In genomic region chr13:54303071-54303924, GRCm38 (mm10) we compare ENCODE assay signal across 8 mouse cellular contexts.
DNase-seq lines count a peak whose midpoint lies in the region; ATAC-seq and TF ChIP-seq lines count a peak whose summit lies in the region.

No protein-coding gene starts in this region.

- peak overlapping the region; percentile 81 for H3K4me3 ChIP-seq in forebrain, embryonic 12.5 days (replicated peaks)
- peak overlapping the region; percentile 86 for H3K4me3 ChIP-seq in heart, embryonic 16.5 days (ENCODE audit: low read length)
- H3K4me3 ChIP-seq in liver, embryonic 14.5 days (ENCODE audit: insufficient read depth in 1 of 2, low read depth in 2 of 2, low read length in 2 of 2), result peak overlapping the region; percentile 29 to 55
- peak overlapping the region; percentile 74 for H3K4me3 ChIP-seq in neural tube, embryonic 15.5 days (replicated peaks)

- peak overlapping the region; percentile 97 for H3K9ac ChIP-seq in forebrain, embryonic 12.5 days
- H3K9ac ChIP-seq in heart, embryonic 16.5 days (ENCODE audit: low read length), result peak overlapping the region; percentile 97
- peak overlapping the region; percentile 45 for H3K9ac ChIP-seq in liver, embryonic 14.5 days (replicated peaks)
- peak overlapping the region; percentile 96 for H3K9ac ChIP-seq in neural tube, embryonic 15.5 days (replicated peaks)

- ATAC-seq in forebrain, embryonic 12.5 days (ENCODE audit: low FRiP score), result peak; percentile 85
- ATAC-seq in heart, embryonic 16.5 days (replicated peaks; ENCODE audit: extremely low read depth, insufficient read depth, low FRiP score), result peak; percentile 67
- ATAC-seq in liver, embryonic 14.5 days (ENCODE audit: insufficient read depth), result 0 out of 2 replicates have a peak, but pooled peaks have one; percentile 43
- ATAC-seq in neural tube, embryonic 15.5 days (ENCODE audit: low FRiP score), result peak; percentile 76

- no peak for TF ChIP-seq CTCF in liver, embryonic 14.5 days (IDR thresholded peaks at IDR 0.05; ENCODE audit: low read depth)

- H3K4me1 ChIP-seq in forebrain, embryonic 12.5 days, result peaks cover 25% of the 10 kb centered on the region
- H3K4me1 ChIP-seq in heart, embryonic 16.5 days (ENCODE audit: control insufficient read depth, insufficient read depth, low read length), result peaks cover 16% of the 10 kb centered on the region
- H3K4me1 ChIP-seq in liver, embryonic 14.5 days (replicated peaks; ENCODE audit: control insufficient read depth in 2 of 2, insufficient read depth in 2 of 2, low read length in 1 of 2), result peaks cover 0 to 2% of the 10 kb centered on the region in 2 experiments; a peak in 2 of 4 replicates
- H3K4me1 ChIP-seq in neural tube, embryonic 15.5 days, result peaks cover 31% of the 10 kb centered on the region

- peak; percentile 14 for DNase-seq in CD4-positive helper T cell, adult 2 months (ENCODE audit: low read depth, low spot score)
- peak; percentile 96 for DNase-seq in brain, adult 2 months (ENCODE audit: low read depth, low spot score)
- peak; percentile 93 to 94 for DNase-seq in kidney, postnatal 25 days
- no peak for DNase-seq in liver, embryonic 14.5 days (ENCODE audit: low read depth in 3 of 3, low spot score in 3 of 3)
- DNase-seq in thymus, postnatal 14 days, result peak; percentile 40

- no peaks in the 10 kb centered on the region for H3K27me3 ChIP-seq in forebrain, embryonic 12.5 days
- H3K27me3 ChIP-seq in heart, embryonic 16.5 days (ENCODE audit: control insufficient read depth, insufficient read depth, low read length), result no peaks in the 10 kb centered on the region
- peaks cover 24% of the 10 kb centered on the region for H3K27me3 ChIP-seq in liver, embryonic 14.5 days (ENCODE audit: control insufficient read depth, insufficient read depth, low read length)
- no peaks in the 10 kb centered on the region for H3K27me3 ChIP-seq in neural tube, embryonic 15.5 days (replicated peaks)

- peak overlapping the region; percentile 95 for H3K4me2 ChIP-seq in forebrain, embryonic 12.5 days
- peak overlapping the region; percentile 92 for H3K4me2 ChIP-seq in heart, embryonic 16.5 days (ENCODE audit: low read depth, low read length)
- peak overlapping the region; percentile 66 for H3K4me2 ChIP-seq in liver, embryonic 14.5 days (ENCODE audit: low read depth)
- peak overlapping the region; percentile 96 for H3K4me2 ChIP-seq in neural tube, embryonic 15.5 days

- 1% methylated on average over 53 of the region's 54 CpGs for WGBS in forebrain, embryonic 12.5 days
- under 1% methylated on average over 49 of the region's 54 CpGs for WGBS in heart, embryonic 16.5 days
- under 1% methylated on average over 50 of the region's 54 CpGs for WGBS in liver, embryonic 14.5 days (ENCODE audit: insufficient replicate concordance)
- under 1% methylated on average over 54 of the region's 54 CpGs for WGBS in neural tube, embryonic 15.5 days

- no peaks in the 10 kb centered on the region for H3K9me3 ChIP-seq in forebrain, embryonic 12.5 days
- H3K9me3 ChIP-seq in heart, embryonic 16.5 days (replicated peaks; ENCODE audit: control insufficient read depth, low read length), result no peaks in the 10 kb centered on the region
- no peaks in the 10 kb centered on the region for H3K9me3 ChIP-seq in liver, embryonic 14.5 days (ENCODE audit: control insufficient read depth, low read length)
- H3K9me3 ChIP-seq in neural tube, embryonic 15.5 days (replicated peaks), result no peaks in the 10 kb centered on the region

- H3K27ac ChIP-seq in forebrain, embryonic 12.5 days, result peak overlapping the region; percentile 100
- peak overlapping the region; percentile 97 for H3K27ac ChIP-seq in heart, embryonic 16.5 days (ENCODE audit: low read length)
- H3K27ac ChIP-seq in liver, embryonic 14.5 days, result no peak overlapping the region
- peak overlapping the region; percentile 98 for H3K27ac ChIP-seq in neural tube, embryonic 15.5 days (replicated peaks)

- H3K36me3 ChIP-seq in forebrain, embryonic 12.5 days (replicated peaks), result no peaks in the 10 kb centered on the region
- H3K36me3 ChIP-seq in heart, embryonic 16.5 days (ENCODE audit: control insufficient read depth, insufficient read depth), result no peaks in the 10 kb centered on the region
- H3K36me3 ChIP-seq in liver, embryonic 14.5 days (replicated peaks; ENCODE audit: control insufficient read depth, insufficient read depth, low read depth), result no peaks in the 10 kb centered on the region
- H3K36me3 ChIP-seq in neural tube, embryonic 15.5 days, result no peaks in the 10 kb centered on the region

- no peak for TF ChIP-seq EP300 in liver, embryonic 14.5 days (IDR thresholded peaks at IDR 0.05; ENCODE audit: low read depth)

Comparison
In these comparisons a context has a peak if more than half of its experiments do, and no peak if none do; other contexts are left out.
1. DNase-seq: peak in CD4-positive helper T cell, adult 2 months (single experiment), brain, adult 2 months (single experiment), kidney, postnatal 25 days (2 of 2) and thymus, postnatal 14 days (single experiment); none in liver, embryonic 14.5 days (0 of 3).
2. H3K9ac ChIP-seq: peak in every context shown above with its lines; median percentile 97 in forebrain, embryonic 12.5 days; 97 in heart, embryonic 16.5 days; 96 in neural tube, embryonic 15.5 days; 45 in liver, embryonic 14.5 days.
3. Peak in every context shown above with its lines, with median percentiles within 50 percentile points of each other: ATAC-seq, H3K4me2 ChIP-seq and H3K4me3 ChIP-seq.